Mouse (Mus musculus) limb, embryonic 14.5 days (tissue): ENCODE results near the gene Ift27. TPM values are rescaled to one million over a fixed set of nuclear protein-coding genes. Genes with fewer than 3 reads are reported as not detected.

ENCODE experiments used
- ATAC-seq: fragments of 200-750 bp; cut with Nextera tagmentation; 2 replicates; pipeline ENCODE4 v1.8.0; 2017; ENCODE audit warnings: low read depth, moderate number of reproducible peaks, moderate TSS enrichment; ENCODE audit not compliant: low FRiP score
- DNase-seq: peaks from one replicate; pipeline ENCODE4 v3.0.0-alpha.2; 2015; ENCODE audit warnings: low spot score
- H3K27ac ChIP-seq: fragments of 300-500 bp; sonication (generic); replicated peaks from 2 replicates; pipeline ENCODE4 v1.5.1; 2014; ENCODE audit warnings: low read depth, mild to moderate bottlenecking, low read length, moderate library complexity, mixed read lengths
- H3K27me3 ChIP-seq: fragments of 300-500 bp; sonication (generic); 2 replicates; pipeline ENCODE4 v1.6.1; 2014; ENCODE audit warnings: low read length, mixed read lengths; ENCODE audit not compliant: control insufficient read depth, insufficient read depth
- H3K36me3 ChIP-seq: fragments of 300-500 bp; sonication (generic); 2 replicates; pipeline ENCODE4 v1.6.1; 2014; ENCODE audit warnings: mild to moderate bottlenecking, low read length, moderate library complexity, mixed read lengths; ENCODE audit not compliant: control insufficient read depth, insufficient read depth
- H3K4me1 ChIP-seq: fragments of 300-500 bp; sonication (generic); 2 replicates; pipeline ENCODE4 v1.6.1; 2014; ENCODE audit warnings: antibody characterized with exemption, low read length, mixed read lengths; ENCODE audit not compliant: control insufficient read depth, insufficient read depth
- H3K4me2 ChIP-seq: fragments of 300-500 bp; sonication (generic); replicated peaks from 2 replicates; pipeline ENCODE4 v1.6.1; 2014; ENCODE audit warnings: low read depth, mild to moderate bottlenecking, low read length, moderate library complexity; ENCODE audit not compliant: severe bottlenecking
- H3K4me3 ChIP-seq: fragments of 300-500 bp; sonication (generic); replicated peaks from 2 replicates; pipeline ENCODE4 v1.5.1; 2014; ENCODE audit warnings: low read length
- H3K9ac ChIP-seq: fragments of 300-500 bp; sonication (generic); 2 replicates; pipeline ENCODE4 v1.6.1; 2014; ENCODE audit warnings: mild to moderate bottlenecking, low read depth, low read length, moderate library complexity; ENCODE audit not compliant: severe bottlenecking
- H3K9me3 ChIP-seq: fragments of 300-500 bp; sonication (generic); 2 replicates; pipeline ENCODE4 v1.6.1; 2016; ENCODE audit warnings: low read length; ENCODE audit not compliant: control insufficient read depth
- POLR2A ChIP-seq: fragments of 200-500 bp; IDR thresholded peaks from 2 replicates; pipeline ENCODE4 v1.8.0; 2012; ENCODE audit warnings: inconsistent platforms, mild to moderate bottlenecking, moderate library complexity, borderline replicate concordance; ENCODE audit not compliant: insufficient read depth, insufficient read length; ENCODE audit errors: extremely low read depth
- WGBS: fragments of 180-500 bp; shearing (Covaris S2); extraction: QIAGEN DNeasy Blood & Tissue Kit; methylation state at CpG from one replicate; pipeline ENCODE4 v1.1.7; 2014; 5-methylcytosine and 5-hydroxymethylcytosine counted together
- polyA plus RNA-seq, 2 experiments: library from polyadenylated mRNA; depleted of rRNA in 1 of 2; stranded (reverse) in 1 of 2; unstranded in 1 of 2; fragments of >200 nt; fragmentation: Nextera tagmentation in 1 of 2; extraction: Ambion mirVana in 1 of 2; gene quantifications; 2 replicates each; pipeline versions ENCODE4 v1.2.1 to v1.2.3; 2012 to 2014

Gene Ift27
- polyA plus RNA-seq, 2 experiments: 45.3 to 98.1 TPM

- H3K4me3 ChIP-seq: no peak overlapping the region
- 85% methylated on average over 16 of the region's 16 CpGs for WGBS
- no peak for TF ChIP-seq POLR2A
Observed at GRCm38 (mm10) chr15:78117731-78118130, 56.2 kb downstream of the Ift27 start.

GRCm38 (mm10) chr15:78116936-78117335, 57.0 kb downstream of the Ift27 start:
- WGBS: 66% methylated on average over 10 of the region's 10 CpGs

More at GRCm38 (mm10) chr15:78117731-78118130, 56.2 kb downstream of the Ift27 start:
- H3K4me2 ChIP-seq: no peak overlapping the region
- H3K27me3 ChIP-seq: peaks cover 5% of the 10 kb centered on the region
- H3K9me3 ChIP-seq: no peaks in the 10 kb centered on the region
- H3K9ac ChIP-seq: no peak overlapping the region
- H3K27ac ChIP-seq: no peak overlapping the region
- ATAC-seq (no peak), DNase-seq (no peak)
- no peaks in the 10 kb centered on the region for H3K4me1 ChIP-seq
- H3K36me3 ChIP-seq: no peaks in the 10 kb centered on the region

GRCm38 (mm10) chr15:78116244-78116643, 57.7 kb downstream of the Ift27 start:
- H3K4me3 ChIP-seq: no peak overlapping the region
- 71% methylated on average over 10 of the region's 10 CpGs for WGBS
- no peak for DNase-seq
- peaks cover 5% of the 10 kb centered on the region for H3K27me3 ChIP-seq
- no peak for TF ChIP-seq POLR2A
- no peaks in the 10 kb centered on the region for H3K36me3 ChIP-seq
- no peak overlapping the region for H3K27ac ChIP-seq
- no peak overlapping the region for H3K9ac ChIP-seq
- H3K9me3 ChIP-seq: no peaks in the 10 kb centered on the region
- ATAC-seq: no peak
- no peaks in the 10 kb centered on the region for H3K4me1 ChIP-seq
- no peak overlapping the region for H3K4me2 ChIP-seq

More at GRCm38 (mm10) chr15:78116936-78117335, 57.0 kb downstream of the Ift27 start:
- Histone ChIP-seq H3K36me3 (no peaks in the 10 kb centered on the region), H3K4me1 (no peaks in the 10 kb centered on the region), H3K27ac (no peak overlapping the region), H3K4me2 (no peak overlapping the region), H3K27me3 (peaks cover 5% of the 10 kb centered on the region), H3K9me3 (no peaks in the 10 kb centered on the region), H3K4me3 (no peak overlapping the region), H3K9ac (no peak overlapping the region)
- ATAC-seq (no peak), DNase-seq (no peak)
- no peak for TF ChIP-seq POLR2A

Other genes with a start within 250 kb of the Ift27 start
- 183 and 193 TPM in 2 replicates for gene Txn2, start 245.1 kb downstream of the Ift27 start, polyA plus RNA-seq (2012; rRNA removed)
- 266 and 270 TPM in 2 replicates for gene Txn2, start 245.1 kb downstream of the Ift27 start, polyA plus RNA-seq (2014; fragmentation: Nextera tagmentation; extraction: Ambion mirVana)
- 9.6 and 11.9 TPM in 2 replicates for gene Foxred2, start 217.4 kb downstream of the Ift27 start, polyA plus RNA-seq (2012; rRNA removed)
- gene Foxred2, start 217.4 kb downstream of the Ift27 start, polyA plus RNA-seq (2014; fragmentation: Nextera tagmentation; extraction: Ambion mirVana): 5.6 and 7.1 TPM in 2 replicates
- 198 and 204 TPM in 2 replicates for gene Eif3d, start 203.3 kb downstream of the Ift27 start, polyA plus RNA-seq (2012; rRNA removed)
- gene Eif3d, start 203.3 kb downstream of the Ift27 start, polyA plus RNA-seq (2014; fragmentation: Nextera tagmentation; extraction: Ambion mirVana): 177 and 188 TPM in 2 replicates
- 0.03 TPM in 1 of 2 replicates, not detected in the other for gene Cacng2, start 54.1 kb downstream of the Ift27 start, polyA plus RNA-seq (2012; rRNA removed)
- gene Cacng2, start 54.1 kb downstream of the Ift27 start, polyA plus RNA-seq (2014; fragmentation: Nextera tagmentation; extraction: Ambion mirVana): not detected in 2 replicates
- gene Pvalb, start 32.3 kb upstream of the Ift27 start, polyA plus RNA-seq (2012; rRNA removed): 0.16 TPM in 1 of 2 replicates, not detected in the other
- 0.29 TPM in 1 of 2 replicates, not detected in the other for gene Pvalb, start 32.3 kb upstream of the Ift27 start, polyA plus RNA-seq (2014; fragmentation: Nextera tagmentation; extraction: Ambion mirVana)
- gene Ncf4, start 70.7 kb upstream of the Ift27 start, polyA plus RNA-seq (2012; rRNA removed): 4.0 and 4.1 TPM in 2 replicates
- 5.4 and 5.6 TPM in 2 replicates for gene Ncf4, start 70.7 kb upstream of the Ift27 start, polyA plus RNA-seq (2014; fragmentation: Nextera tagmentation; extraction: Ambion mirVana)
- gene Csf2rb2, start 131.6 kb upstream of the Ift27 start, polyA plus RNA-seq (2012; rRNA removed): 1.6 and 2.6 TPM in 2 replicates
- 0.59 and 0.88 TPM in 2 replicates for gene Csf2rb2, start 131.6 kb upstream of the Ift27 start, polyA plus RNA-seq (2014; fragmentation: Nextera tagmentation; extraction: Ambion mirVana)
- gene Csf2rb, start 151.6 kb upstream of the Ift27 start, polyA plus RNA-seq (2012; rRNA removed): 4.0 and 7.8 TPM in 2 replicates
- gene Csf2rb, start 151.6 kb upstream of the Ift27 start, polyA plus RNA-seq (2014; fragmentation: Nextera tagmentation; extraction: Ambion mirVana): 4.3 and 4.6 TPM in 2 replicates
- not detected in 2 replicates for gene Tex33, start 221.8 kb upstream of the Ift27 start, polyA plus RNA-seq (2012; rRNA removed)
- not detected in 2 replicates for gene Tex33, start 221.8 kb upstream of the Ift27 start, polyA plus RNA-seq (2014; fragmentation: Nextera tagmentation; extraction: Ambion mirVana)
- gene Tst, start 231.8 kb upstream of the Ift27 start, polyA plus RNA-seq (2012; rRNA removed): 8.3 and 9.1 TPM in 2 replicates
- 12.4 and 12.8 TPM in 2 replicates for gene Tst, start 231.8 kb upstream of the Ift27 start, polyA plus RNA-seq (2014; fragmentation: Nextera tagmentation; extraction: Ambion mirVana)
- 53.8 and 78.4 TPM in 2 replicates for gene Mpst, start 232.3 kb upstream of the Ift27 start, polyA plus RNA-seq (2012; rRNA removed)
- 1.8 and 2.7 TPM in 2 replicates for gene Mpst, start 232.3 kb upstream of the Ift27 start, polyA plus RNA-seq (2014; fragmentation: Nextera tagmentation; extraction: Ambion mirVana)